Mouse (Mus musculus): ENCODE results near the gene Ogt. TPM values are rescaled to one million over a fixed set of nuclear protein-coding genes. Genes with fewer than 3 reads are reported as not detected.

Ogt gene
- total and polyA plus RNA-seq, 3 experiments: 6.1 to 615 (median 173) TPM

DNA sequence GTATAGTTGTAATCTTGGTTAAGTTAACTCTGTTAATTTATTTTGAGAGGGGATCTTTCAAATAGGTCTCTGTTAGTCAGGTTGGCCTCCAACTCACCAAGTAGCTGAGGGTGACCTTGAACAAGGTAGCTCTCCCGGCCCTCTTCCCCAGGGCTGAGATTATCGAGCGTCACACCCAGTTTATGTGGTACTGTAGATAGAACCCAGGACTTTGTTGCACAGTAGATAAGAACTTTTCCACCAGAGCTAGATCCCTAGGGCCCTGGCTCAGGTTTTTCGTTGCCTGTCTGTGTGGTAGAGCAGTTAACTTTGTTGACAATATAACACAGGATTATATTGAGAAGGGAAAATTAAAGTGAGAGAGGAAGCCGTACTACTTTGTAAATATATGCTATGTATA is 6.8 kb downstream of the Ogt start:
- H3K27me3 ChIP-seq (ENCODE audit: insufficient read depth, low read length): no peaks in the 10 kb centered on the region
- H3K36me3 ChIP-seq (replicated peaks): peaks cover 46% of the 10 kb centered on the region
- DNase-seq (ENCODE audit: low spot score) (no peak), ATAC-seq (ENCODE audit: extremely low read depth, insufficient number of reproducible peaks, low FRiP score, poor library complexity, severe bottlenecking) (no peak)
- TF ChIP-seq GATA1 (IDR thresholded peaks at IDR 0.05; ENCODE audit: borderline replicate concordance, low read length): no peak
- TF ChIP-seq CTCF (IDR thresholded peaks at IDR 0.05; ENCODE audit: low read depth, low read length): no peak
- TF ChIP-seq TAL1 (conservative IDR thresholded peaks at IDR 0.05; ENCODE audit: low read depth, low read length): no peak
- TF ChIP-seq GATA2 (IDR thresholded peaks at IDR 0.05; ENCODE audit: borderline replicate concordance, low read depth, low read length): no peak
- TF ChIP-seq POLR2AphosphoS5 (IDR thresholded peaks at IDR 0.05; ENCODE audit: insufficient replicate concordance, low read depth, low read length): no peak
- H3K4me3 ChIP-seq (ENCODE audit: low read depth, low read length): no peak overlapping the region
- peaks cover 19% of the 10 kb centered on the region for H3K4me1 ChIP-seq (ENCODE audit: insufficient read depth, low read depth, low read length)
- H3K9me3 ChIP-seq (replicated peaks): no peaks in the 10 kb centered on the region

- Histone ChIP-seq H3K36me3 (replicated peaks) (no peaks in the 10 kb centered on the region), H3K27me3 (ENCODE audit: insufficient read depth, low read length) (peaks cover 4% of the 10 kb centered on the region; the same call in 1 of the 2 replicates), H3K4me3 (ENCODE audit: low read depth, low read length) (no peak overlapping the region), H3K4me1 (ENCODE audit: insufficient read depth, low read depth, low read length) (no peaks in the 10 kb centered on the region), H3K9me3 (replicated peaks) (peaks cover 14% of the 10 kb centered on the region)
- TF ChIP-seq GATA1 (IDR thresholded peaks at IDR 0.05; ENCODE audit: borderline replicate concordance, low read length): no peak
- no peak for TF ChIP-seq CTCF (IDR thresholded peaks at IDR 0.05; ENCODE audit: low read depth, low read length)
- TF ChIP-seq POLR2AphosphoS5 (IDR thresholded peaks at IDR 0.05; ENCODE audit: insufficient replicate concordance, low read depth, low read length): no peak
- no peak for TF ChIP-seq TAL1 (conservative IDR thresholded peaks at IDR 0.05; ENCODE audit: low read depth, low read length)
- no peak for TF ChIP-seq GATA2 (IDR thresholded peaks at IDR 0.05; ENCODE audit: borderline replicate concordance, low read depth, low read length)
- DNase-seq (ENCODE audit: low spot score) (no peak), ATAC-seq (ENCODE audit: extremely low read depth, insufficient number of reproducible peaks, low FRiP score, poor library complexity, severe bottlenecking) (no peak)
Observed at GRCm38 (mm10) chrX:101695686-101696085, 55.8 kb downstream of the Ogt start.

DNA sequence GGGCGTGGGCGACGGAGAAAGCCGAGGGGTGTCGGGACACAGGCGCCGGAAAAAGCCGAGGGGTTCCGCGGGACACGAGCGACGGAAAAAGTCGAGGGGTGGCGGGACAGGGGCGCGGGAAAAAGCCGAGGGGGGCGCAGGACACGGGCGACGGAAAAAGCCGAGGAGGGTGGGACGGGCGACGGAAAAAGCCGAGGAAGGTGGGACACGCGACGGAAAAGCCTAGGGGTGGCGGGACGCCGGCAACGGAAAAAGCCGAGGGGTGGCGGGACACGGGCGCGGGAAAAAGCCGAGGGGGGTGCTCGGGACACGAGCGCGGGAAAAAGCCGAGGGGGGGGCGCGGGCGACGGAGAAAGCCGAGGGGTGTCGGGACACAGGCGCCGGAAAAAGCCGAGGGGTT is 57.7 kb downstream of the Ogt start:
- Histone ChIP-seq H3K36me3 (replicated peaks) (no peaks in the 10 kb centered on the region), H3K4me3 (ENCODE audit: low read depth, low read length) (no peak overlapping the region), H3K9me3 (replicated peaks) (peaks cover 14% of the 10 kb centered on the region), H3K4me1 (ENCODE audit: insufficient read depth, low read depth, low read length) (no peaks in the 10 kb centered on the region), H3K27me3 (ENCODE audit: insufficient read depth, low read length) (peaks cover 4% of the 10 kb centered on the region; the same call in 1 of the 2 replicates)
- DNase-seq (ENCODE audit: low spot score): no peak
- ATAC-seq (ENCODE audit: extremely low read depth, insufficient number of reproducible peaks, low FRiP score, poor library complexity, severe bottlenecking): no peak
- no peak for TF ChIP-seq GATA2 (IDR thresholded peaks at IDR 0.05; ENCODE audit: borderline replicate concordance, low read depth, low read length)
- TF ChIP-seq POLR2AphosphoS5 (IDR thresholded peaks at IDR 0.05; ENCODE audit: insufficient replicate concordance, low read depth, low read length): no peak
- TF ChIP-seq GATA1 (IDR thresholded peaks at IDR 0.05; ENCODE audit: borderline replicate concordance, low read length): no peak
- no peak for TF ChIP-seq CTCF (IDR thresholded peaks at IDR 0.05; ENCODE audit: low read depth, low read length)
- no peak for TF ChIP-seq TAL1 (conservative IDR thresholded peaks at IDR 0.05; ENCODE audit: low read depth, low read length)

GRCm38 (mm10) chrX:101698232-101698631 is 58.4 kb downstream of the Ogt start:
- ATAC-seq (ENCODE audit: extremely low read depth, insufficient number of reproducible peaks, low FRiP score, poor library complexity, severe bottlenecking) (no peak), DNase-seq (ENCODE audit: low spot score) (no peak)
- Histone ChIP-seq H3K4me1 (ENCODE audit: insufficient read depth, low read depth, low read length) (no peaks in the 10 kb centered on the region), H3K36me3 (replicated peaks) (no peaks in the 10 kb centered on the region), H3K4me3 (ENCODE audit: low read depth, low read length) (no peak overlapping the region), H3K27me3 (ENCODE audit: insufficient read depth, low read length) (peaks cover 4% of the 10 kb centered on the region; the same call in 1 of the 2 replicates), H3K9me3 (replicated peaks) (peaks cover 14% of the 10 kb centered on the region)
- TF ChIP-seq GATA1 (IDR thresholded peaks at IDR 0.05; ENCODE audit: borderline replicate concordance, low read length) (no peak), POLR2AphosphoS5 (IDR thresholded peaks at IDR 0.05; ENCODE audit: insufficient replicate concordance, low read depth, low read length) (no peak), TAL1 (conservative IDR thresholded peaks at IDR 0.05; ENCODE audit: low read depth, low read length) (no peak), CTCF (IDR thresholded peaks at IDR 0.05; ENCODE audit: low read depth, low read length) (no peak), GATA2 (IDR thresholded peaks at IDR 0.05; ENCODE audit: borderline replicate concordance, low read depth, low read length) (no peak)

DNA sequence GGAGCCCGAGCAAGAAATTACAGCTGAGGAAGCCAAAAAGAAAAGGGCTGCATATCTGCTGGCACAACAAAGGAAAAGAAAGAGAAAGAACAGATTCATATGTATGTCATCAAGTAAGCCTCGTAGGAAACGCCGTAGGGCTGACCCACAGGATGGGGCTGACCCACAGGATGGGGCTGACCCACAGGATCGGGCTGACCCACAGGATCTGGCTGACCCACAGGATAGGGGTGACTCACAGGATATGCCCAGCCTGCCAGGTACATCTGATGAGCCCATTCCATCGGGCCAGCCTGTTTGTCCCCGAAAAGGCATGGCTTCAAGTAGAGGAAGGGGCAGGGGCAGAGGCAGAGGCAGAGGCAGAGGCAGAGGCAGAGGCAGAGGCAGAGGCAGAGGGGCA is 65.3 kb downstream of the Ogt start:
- TF ChIP-seq GATA1 (IDR thresholded peaks at IDR 0.05; ENCODE audit: borderline replicate concordance, low read length) (no peak), GATA2 (IDR thresholded peaks at IDR 0.05; ENCODE audit: borderline replicate concordance, low read depth, low read length) (no peak), TAL1 (conservative IDR thresholded peaks at IDR 0.05; ENCODE audit: low read depth, low read length) (no peak), CTCF (IDR thresholded peaks at IDR 0.05; ENCODE audit: low read depth, low read length) (no peak), POLR2AphosphoS5 (IDR thresholded peaks at IDR 0.05; ENCODE audit: insufficient replicate concordance, low read depth, low read length) (no peak)
- Histone ChIP-seq H3K4me3 (ENCODE audit: low read depth, low read length) (no peak overlapping the region), H3K36me3 (replicated peaks) (no peaks in the 10 kb centered on the region), H3K9me3 (replicated peaks) (no peaks in the 10 kb centered on the region), H3K4me1 (ENCODE audit: insufficient read depth, low read depth, low read length) (no peaks in the 10 kb centered on the region), H3K27me3 (ENCODE audit: insufficient read depth, low read length) (no peaks in the 10 kb centered on the region)
- DNase-seq (ENCODE audit: low spot score) (no peak), ATAC-seq (ENCODE audit: extremely low read depth, insufficient number of reproducible peaks, low FRiP score, poor library complexity, severe bottlenecking) (no peak)

- Histone ChIP-seq H3K9me3 (replicated peaks) (no peaks in the 10 kb centered on the region), H3K4me3 (ENCODE audit: low read depth, low read length) (no peak overlapping the region), H3K27me3 (ENCODE audit: insufficient read depth, low read length) (no peaks in the 10 kb centered on the region), H3K4me1 (ENCODE audit: insufficient read depth, low read depth, low read length) (no peaks in the 10 kb centered on the region), H3K36me3 (replicated peaks) (no peaks in the 10 kb centered on the region)
- no peak for DNase-seq (ENCODE audit: low spot score)
- no peak for TF ChIP-seq GATA1 (IDR thresholded peaks at IDR 0.05; ENCODE audit: borderline replicate concordance, low read length)
- no peak for TF ChIP-seq GATA2 (IDR thresholded peaks at IDR 0.05; ENCODE audit: borderline replicate concordance, low read depth, low read length)
- no peak for ATAC-seq (ENCODE audit: extremely low read depth, insufficient number of reproducible peaks, low FRiP score, poor library complexity, severe bottlenecking)
Observed at GRCm38 (mm10) chrX:101720401-101720800, 80.5 kb downstream of the Ogt start.

All from G1E (cell line).